ENCODE assay signal across 8 mouse cellular contexts in the genomic region with DNA sequence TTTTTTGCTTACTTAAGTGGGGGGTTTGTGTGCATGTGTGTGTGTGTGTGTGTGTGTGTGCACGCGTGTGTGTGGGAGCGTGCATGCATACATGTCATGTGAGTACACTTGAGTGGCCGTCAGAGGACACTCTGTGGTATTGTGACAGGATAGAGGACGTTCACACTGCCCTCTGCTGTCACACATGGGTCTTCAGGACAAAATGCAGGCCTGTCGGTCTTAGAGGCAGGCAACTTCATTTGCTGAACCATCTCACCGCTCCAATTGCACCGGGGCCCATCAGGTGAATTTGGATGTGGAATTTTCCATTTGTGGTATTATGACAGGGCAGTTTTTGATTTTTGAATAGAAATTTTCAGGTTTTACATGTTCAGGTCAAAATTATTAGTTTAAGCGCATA. TPM values are rescaled to one million over a fixed set of nuclear protein-coding genes. Genes with fewer than 3 reads are reported as not detected.
DNase-seq lines count a peak whose midpoint lies in the region; ATAC-seq and TF ChIP-seq lines count a peak whose summit lies in the region.

No protein-coding gene starts in this region.

- intact Hi-C loops in gastrocnemius, postnatal 36 days (cut with DNase I): loop anchor here (1.0 kb wide), 1 partner anchor 49 kb away; no protein-coding TSS in a partner anchor

- DNase-seq in gastrocnemius, adult 18-20 months (ENCODE audit: low spot score): peak; percentile 32
- DNase-seq in gastrocnemius, postnatal 36 days: no peak
- DNase-seq in thymus, adult 2 months: peak; percentile 40
- DNase-seq in thymus, postnatal 10 days (ENCODE audit: low spot score in 2 of 2): no peak
- DNase-seq in lung, postnatal 4 days: peak; percentile 41 to 47
- peak; percentile 40 for DNase-seq in yolk sac, embryonic 10.5 days (ENCODE audit: low spot score)
- no peak for DNase-seq in gastrocnemius, postnatal 4 days (ENCODE audit: low spot score in 2 of 2)

- H3K27me3 ChIP-seq in thymus, adult 2 months (ENCODE audit: control insufficient read depth, insufficient read depth, low read length): no peaks in the 10 kb centered on the region

- H3K36me3 ChIP-seq in thymus, adult 2 months (ENCODE audit: control insufficient read depth, insufficient read depth, low read length): peaks cover 80% of the 10 kb centered on the region

- 0 out of 2 replicates have a peak, but pooled peaks have one; percentile 49 for ATAC-seq in erythroid progenitor cell, adult 5-6 weeks (replicated peaks; ENCODE audit: low FRiP score, poor library complexity, severe bottlenecking)

- H3K4me3 ChIP-seq in thymus, adult 2 months (ENCODE audit: control insufficient read depth, insufficient read depth, low read length): no peak overlapping the region

- H3K4me1 ChIP-seq in thymus, adult 2 months (replicated peaks; ENCODE audit: control insufficient read depth, insufficient read depth, low read length): no peaks in the 10 kb centered on the region

- 71% methylated on average over 9 of the region's 9 CpGs for WGBS in thymus, adult 2 months

- H3K27ac ChIP-seq in thymus, adult 2 months (ENCODE audit: control insufficient read depth, insufficient read depth, low read length): no peak overlapping the region

- TF ChIP-seq CTCF in thymus, adult 2 months (IDR thresholded peaks at IDR 0.05; ENCODE audit: borderline replicate concordance, control insufficient read depth, extremely low read depth, insufficient read depth, low read length, poor library complexity): peak; percentile 51; the same call in 1 of the 2 replicates

- no peak for TF ChIP-seq POLR2A in thymus, adult 2 months (IDR thresholded peaks at IDR 0.05; ENCODE audit: control insufficient read depth, extremely low read depth, insufficient read depth, low read length, poor library complexity)

RNA-seq across cellular contexts. Expression of gene Ifngr2, which starts 14.2 kb away (rescaled TPM):
- 10 to 100 TPM; 52.7 to 61.5 TPM for total RNA-seq in gastrocnemius, adult 18-20 months (2021)
- total RNA-seq in gastrocnemius, postnatal 36 days (2021): 10 to 100 TPM; 58.2 to 63.2 TPM
- polyA plus RNA-seq in thymus, adult 2 months (2012; rRNA removed): 33.4 and 34.4 TPM in 2 replicates
- total RNA-seq in erythroid progenitor cell, adult 5-6 weeks (2015; ENCODE audit: low replicate concordance): 5.4 and 6.1 TPM in 2 replicates
- 2.3 and 5.8 TPM in 2 replicates for total RNA-seq in erythroid progenitor cell, adult 5-6 weeks (2017; ENCODE audit: low replicate concordance)
- total RNA-seq in gastrocnemius, postnatal 4 days (2021): 10 to 100 TPM; 47.9 to 52.5 TPM

RNA-seq across cellular contexts. Expression of gene Tmem50b, which starts 36.5 kb away (rescaled TPM):
- total RNA-seq in gastrocnemius, adult 18-20 months (2021): 10 to 100 TPM; 13.1 to 15.1 TPM
- 10 to 100 TPM; 13.7 to 16.4 TPM for total RNA-seq in gastrocnemius, postnatal 36 days (2021)
- 34.8 and 37.8 TPM in 2 replicates for polyA plus RNA-seq in thymus, adult 2 months (2012; rRNA removed)
- 19.8 and 22.2 TPM in 2 replicates for total RNA-seq in erythroid progenitor cell, adult 5-6 weeks (2015; ENCODE audit: low replicate concordance)
- 9.2 and 10.7 TPM in 2 replicates for total RNA-seq in erythroid progenitor cell, adult 5-6 weeks (2017; ENCODE audit: low replicate concordance)
- 10 to 100 TPM; 12.3 to 12.8 TPM for total RNA-seq in gastrocnemius, postnatal 4 days (2021)

RNA-seq across cellular contexts. Expression of gene Dnajc28, which starts 57.7 kb away (rescaled TPM):
- 10 to 100 TPM; 19.8 to 20.5 TPM for total RNA-seq in gastrocnemius, adult 18-20 months (2021)
- 10 to 100 TPM; 12.7 to 15.6 TPM for total RNA-seq in gastrocnemius, postnatal 36 days (2021)
- polyA plus RNA-seq in thymus, adult 2 months (2012; rRNA removed): 1.3 and 2.0 TPM in 2 replicates
- 1.3 and 2.2 TPM in 2 replicates for total RNA-seq in erythroid progenitor cell, adult 5-6 weeks (2015; ENCODE audit: low replicate concordance)
- 3.1 and 3.5 TPM in 2 replicates for total RNA-seq in erythroid progenitor cell, adult 5-6 weeks (2017; ENCODE audit: low replicate concordance)
- total RNA-seq in gastrocnemius, postnatal 4 days (2021): 1 to 10 TPM; 2.9 to 3.9 TPM

Comparison
In these comparisons a context has a peak if more than half of its experiments do, and no peak if none do; other contexts are left out.
1. DNase-seq: peak in gastrocnemius, adult 18-20 months (single experiment), thymus, adult 2 months (single experiment), lung, postnatal 4 days (2 of 2) and yolk sac, embryonic 10.5 days (single experiment); none in gastrocnemius, postnatal 36 days (0 of 2), thymus, postnatal 10 days (0 of 2) and gastrocnemius, postnatal 4 days (0 of 2).
2. RNA of gene Ifngr2, which starts 14.2 kb away (total RNA-seq): 58.2 to 63.2 TPM in gastrocnemius, postnatal 36 days, 52.7 to 61.5 TPM in gastrocnemius, adult 18-20 months and 47.9 to 52.5 TPM in gastrocnemius, postnatal 4 days; 2.3 to 6.1 TPM in erythroid progenitor cell, adult 5-6 weeks; every median in the first group is over 4 times any median in the second.